ENCODE assay signal across 9 mouse cellular contexts in genomic region chr10:12579048-12579447, GRCm38 (mm10).
A peak's percentile ranks its signal among the peaks of the same experiment; 100 is the strongest.
DNase-seq lines count a peak whose midpoint lies in the region; ATAC-seq lines count a peak whose summit lies in the region.
"Had no signal": no experiment of that assay in that cellular context is flagged by ENCODE, and none has a peak within 500 bp of the region (broad histone marks: within the 10 kb centered on the region; RNA-seq: fewer than 3 reads in every experiment).

No protein-coding gene starts in this region.

- H3K4me2 ChIP-seq in hindbrain, embryonic 14.5 days (replicated peaks), result no peak overlapping the region
- no peak overlapping the region for H3K4me2 ChIP-seq in kidney, embryonic 14.5 days (replicated peaks; ENCODE audit: low read depth, low read length)
- no peak overlapping the region for H3K4me2 ChIP-seq in forebrain, embryonic 14.5 days (ENCODE audit: low read length)

- no peak overlapping the region for H3K9ac ChIP-seq in hindbrain, embryonic 14.5 days
- H3K9ac ChIP-seq in kidney, embryonic 14.5 days (ENCODE audit: low read depth, low read length), result no peak overlapping the region
- H3K9ac ChIP-seq in forebrain, embryonic 14.5 days (ENCODE audit: low read length), result no peak overlapping the region

- peaks cover 31% of the 10 kb centered on the region for H3K4me1 ChIP-seq in hindbrain, embryonic 10.5 days (replicated peaks)
- no peaks in the 10 kb centered on the region for H3K4me1 ChIP-seq in hindbrain, embryonic 14.5 days (replicated peaks; ENCODE audit: control insufficient read depth, insufficient read depth, low read length)
- H3K4me1 ChIP-seq in embryonic facial prominence, embryonic 10.5 days, result peaks cover 41% of the 10 kb centered on the region
- no peaks in the 10 kb centered on the region for H3K4me1 ChIP-seq in kidney, embryonic 14.5 days (ENCODE audit: control insufficient read depth, insufficient read depth, low read length)
- peaks cover 6% of the 10 kb centered on the region; the same call in 1 of the 2 replicates for H3K4me1 ChIP-seq in forebrain, embryonic 14.5 days (ENCODE audit: control insufficient read depth, insufficient read depth, low read length)

- WGBS in hindbrain, embryonic 10.5 days, result 18% methylated on average over 1 of the region's 1 CpGs
- WGBS in hindbrain, embryonic 14.5 days, result 20% methylated on average over 1 of the region's 1 CpGs
- WGBS in embryonic facial prominence, embryonic 10.5 days, result 4% methylated on average over 1 of the region's 1 CpGs
- 22% methylated on average over 1 of the region's 1 CpGs for WGBS in kidney, embryonic 14.5 days
- WGBS in forebrain, embryonic 14.5 days, result 13% methylated on average over 1 of the region's 1 CpGs

- no peaks in the 10 kb centered on the region; the same call in 1 of the 2 replicates for H3K9me3 ChIP-seq in hindbrain, embryonic 10.5 days
- no peaks in the 10 kb centered on the region for H3K9me3 ChIP-seq in hindbrain, embryonic 14.5 days (ENCODE audit: control insufficient read depth, low read length)
- no peaks in the 10 kb centered on the region for H3K9me3 ChIP-seq in embryonic facial prominence, embryonic 10.5 days
- H3K9me3 ChIP-seq in kidney, embryonic 14.5 days (ENCODE audit: control insufficient read depth, low read length), result no peaks in the 10 kb centered on the region; the same call in 1 of the 2 replicates
- H3K9me3 ChIP-seq in forebrain, embryonic 14.5 days (replicated peaks; ENCODE audit: control insufficient read depth, low read length), result no peaks in the 10 kb centered on the region

- peak; percentile 8 for DNase-seq in hindbrain, embryonic 10.5 days (ENCODE audit: low spot score)
- DNase-seq in hindbrain, embryonic 14.5 days (ENCODE audit: low spot score), result no peak
- peak; percentile 56 for DNase-seq in embryonic facial prominence, embryonic 10.5 days (ENCODE audit: low spot score)
- DNase-seq in lung, postnatal 36 days, result peak; percentile 26
- DNase-seq in cerebellum, adult 11 months, result no peak
- no peak for DNase-seq in forebrain, embryonic 14.5 days (ENCODE audit: low spot score)
- no peak for DNase-seq in cerebellum, postnatal 10 days
- DNase-seq: retina, postnatal 1 day had no signal

- ATAC-seq in hindbrain, embryonic 14.5 days (ENCODE audit: low FRiP score), result no peak
- ATAC-seq in kidney, embryonic 14.5 days (ENCODE audit: low FRiP score, low TSS enrichment), result peak; percentile 91
- no peak for ATAC-seq in forebrain, embryonic 14.5 days

- no peak overlapping the region for H3K27ac ChIP-seq in hindbrain, embryonic 10.5 days
- H3K27ac ChIP-seq in hindbrain, embryonic 14.5 days, result no peak overlapping the region
- 0 out of 2 replicates have a peak overlapping the region, but pooled peaks have one; percentile 24 for H3K27ac ChIP-seq in embryonic facial prominence, embryonic 10.5 days (replicated peaks)
- H3K27ac ChIP-seq in kidney, embryonic 14.5 days (ENCODE audit: low read depth, low read length), result no peak overlapping the region
- no peak overlapping the region for H3K27ac ChIP-seq in forebrain, embryonic 14.5 days (ENCODE audit: low read depth, low read length)

- H3K36me3 ChIP-seq in hindbrain, embryonic 10.5 days, result no peaks in the 10 kb centered on the region
- H3K36me3 ChIP-seq in hindbrain, embryonic 14.5 days (replicated peaks; ENCODE audit: control insufficient read depth, insufficient read depth), result no peaks in the 10 kb centered on the region
- no peaks in the 10 kb centered on the region for H3K36me3 ChIP-seq in embryonic facial prominence, embryonic 10.5 days (replicated peaks)
- no peaks in the 10 kb centered on the region for H3K36me3 ChIP-seq in kidney, embryonic 14.5 days (ENCODE audit: control insufficient read depth, insufficient read depth, low read length)
- H3K36me3 ChIP-seq in forebrain, embryonic 14.5 days (ENCODE audit: control insufficient read depth, insufficient read depth, low read length), result no peaks in the 10 kb centered on the region

- H3K27me3 ChIP-seq in hindbrain, embryonic 10.5 days (ENCODE audit: insufficient read depth, poor library complexity, severe bottlenecking), result no peaks in the 10 kb centered on the region
- H3K27me3 ChIP-seq in hindbrain, embryonic 14.5 days (ENCODE audit: control insufficient read depth, insufficient read depth, low read length), result no peaks in the 10 kb centered on the region
- no peaks in the 10 kb centered on the region for H3K27me3 ChIP-seq in embryonic facial prominence, embryonic 10.5 days (replicated peaks; ENCODE audit: low read depth, poor library complexity, severe bottlenecking)
- no peaks in the 10 kb centered on the region for H3K27me3 ChIP-seq in kidney, embryonic 14.5 days (ENCODE audit: control insufficient read depth, insufficient read depth, low read length)
- H3K27me3 ChIP-seq in forebrain, embryonic 14.5 days (replicated peaks; ENCODE audit: control insufficient read depth, insufficient read depth, low read length), result no peaks in the 10 kb centered on the region

- no peak overlapping the region for H3K4me3 ChIP-seq in hindbrain, embryonic 10.5 days
- no peak overlapping the region for H3K4me3 ChIP-seq in hindbrain, embryonic 14.5 days (replicated peaks; ENCODE audit: low read length)
- H3K4me3 ChIP-seq in embryonic facial prominence, embryonic 10.5 days, result peak overlapping the region; percentile 35; the same call in 1 of the 2 replicates
- H3K4me3 ChIP-seq in kidney, embryonic 14.5 days (ENCODE audit: low read length), result no peak overlapping the region
- H3K4me3 ChIP-seq in forebrain, embryonic 14.5 days (ENCODE audit: low read depth, low read length), result no peak overlapping the region

Comparison
In these comparisons a context has a peak if more than half of its experiments do, and no peak if none do; other contexts are left out.
1. DNase-seq: peak in hindbrain, embryonic 10.5 days (single experiment), embryonic facial prominence, embryonic 10.5 days (single experiment) and lung, postnatal 36 days (single experiment); none in hindbrain, embryonic 14.5 days (single experiment), cerebellum, adult 11 months (single experiment), forebrain, embryonic 14.5 days (single experiment) and cerebellum, postnatal 10 days (0 of 2).